Mouse (Mus musculus): ENCODE results near the gene Slc38a3. TPM values are rescaled to one million over a fixed set of nuclear protein-coding genes. Genes with fewer than 3 reads are reported as not detected.

The Slc38a3 gene
- polyA plus RNA-seq, 1 experiment from 2014 or later, result 2.9 TPM

GRCm38 (mm10) chr9:107703337-107704122, 34.2 kb upstream of the Slc38a3 start:
- Histone ChIP-seq H3K27ac (ENCODE audit: poor library complexity, severe bottlenecking) (no peak overlapping the region), H3K4me3 (no peak overlapping the region), H3K27me3 (replicated peaks) (peaks cover 33% of the 10 kb centered on the region), H3K4me2 (no peak overlapping the region), H3K4me1 (replicated peaks) (peaks cover 86% of the 10 kb centered on the region), H3K36me3 (no peaks in the 10 kb centered on the region), H3K9me3 (replicated peaks) (no peaks in the 10 kb centered on the region), H3K9ac (no peak overlapping the region)
- ATAC-seq (ENCODE audit: insufficient number of reproducible peaks, low FRiP score), result no peak
- 57% methylated on average over 14 of the region's 14 CpGs for WGBS

DNA sequence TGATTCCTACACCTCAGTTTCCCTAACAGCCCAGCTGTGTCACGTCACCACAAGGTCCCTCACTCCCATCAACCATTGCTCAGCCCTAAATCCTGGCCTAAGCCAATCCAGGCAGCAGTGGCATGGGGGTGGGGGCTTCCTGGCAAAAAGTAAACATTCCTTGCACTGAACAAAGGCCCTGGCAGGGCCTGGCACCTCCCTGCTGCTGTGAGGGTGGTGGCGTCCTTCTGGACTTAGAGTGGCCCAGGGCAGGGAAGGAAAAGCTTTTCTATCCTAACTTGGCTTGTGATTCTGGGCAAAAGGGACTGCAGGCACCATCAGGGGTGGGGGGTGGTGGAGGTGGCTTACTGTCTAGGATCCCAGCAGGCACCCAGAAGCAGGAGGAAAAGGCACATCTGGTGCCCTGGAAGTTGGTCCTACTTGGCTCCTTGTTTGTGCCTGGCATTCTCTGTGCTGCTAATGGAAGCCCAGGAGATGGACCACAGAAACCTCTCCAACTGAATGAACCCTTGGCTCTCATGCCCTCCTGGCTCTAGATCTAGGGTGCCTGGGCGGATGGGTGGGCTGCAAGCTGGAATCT, 33.4 kb upstream of the Slc38a3 start:
- peaks cover 86% of the 10 kb centered on the region for H3K4me1 ChIP-seq (replicated peaks)
- H3K36me3 ChIP-seq, result no peaks in the 10 kb centered on the region
- no peak overlapping the region for H3K9ac ChIP-seq
- WGBS, result 73% methylated on average over 3 of the region's 3 CpGs
- no peak overlapping the region for H3K4me2 ChIP-seq
- peaks cover 26% of the 10 kb centered on the region for H3K27me3 ChIP-seq (replicated peaks)
- ATAC-seq (ENCODE audit: insufficient number of reproducible peaks, low FRiP score), result no peak
- no peaks in the 10 kb centered on the region for H3K9me3 ChIP-seq (replicated peaks)
- no peak overlapping the region for H3K4me3 ChIP-seq
- H3K27ac ChIP-seq (ENCODE audit: poor library complexity, severe bottlenecking), result peak overlapping the region; percentile 1; the same call in 1 of the 2 replicates

- peaks cover 15% of the 10 kb centered on the region for H3K27me3 ChIP-seq (replicated peaks)
- no peaks in the 10 kb centered on the region for H3K36me3 ChIP-seq
- peaks cover 85% of the 10 kb centered on the region for H3K4me1 ChIP-seq (replicated peaks)
- no peak overlapping the region for H3K27ac ChIP-seq (ENCODE audit: poor library complexity, severe bottlenecking)
- no peak overlapping the region for H3K9ac ChIP-seq
- no peak overlapping the region for H3K4me3 ChIP-seq
- H3K4me2 ChIP-seq, result no peak overlapping the region
- H3K9me3 ChIP-seq (replicated peaks), result no peaks in the 10 kb centered on the region
- no peak for ATAC-seq (ENCODE audit: insufficient number of reproducible peaks, low FRiP score)
- 71% methylated on average over 12 of the region's 12 CpGs for WGBS
These were observed 32.3 kb upstream of the Slc38a3 start for GRCm38 (mm10) chr9:107701594-107701993.

DNA sequence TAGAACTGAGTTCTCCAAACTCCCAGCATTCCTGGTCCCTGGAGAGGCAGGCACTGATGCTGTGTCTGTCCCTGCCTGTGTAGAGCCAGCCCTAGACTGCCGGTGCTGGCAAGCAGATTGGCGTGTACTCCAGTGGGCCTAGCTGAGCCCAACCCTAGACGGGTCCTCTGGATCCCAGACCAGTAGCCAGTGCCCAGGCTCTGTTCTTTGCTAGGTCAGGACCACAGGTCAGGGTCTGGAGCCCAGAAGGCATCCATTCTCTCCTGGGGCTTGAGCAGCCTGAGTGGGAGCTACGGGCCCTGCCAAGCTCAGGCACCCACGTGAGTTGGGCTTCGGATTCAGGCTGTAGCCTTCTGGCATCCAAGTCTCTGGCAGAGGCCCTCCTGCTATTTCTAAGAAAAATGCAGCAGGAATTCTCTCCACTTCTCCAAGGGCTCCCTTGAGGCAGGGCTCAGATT, 30.8 kb upstream of the Slc38a3 start:
- H3K9ac ChIP-seq, result no peak overlapping the region
- no peaks in the 10 kb centered on the region for H3K36me3 ChIP-seq
- peaks cover under 1% of the 10 kb centered on the region for H3K27me3 ChIP-seq (replicated peaks)
- ATAC-seq (ENCODE audit: insufficient number of reproducible peaks, low FRiP score), result no peak
- peaks cover 89% of the 10 kb centered on the region for H3K4me1 ChIP-seq (replicated peaks)
- no peak overlapping the region for H3K4me3 ChIP-seq
- WGBS, result 35% methylated on average over 6 of the region's 6 CpGs
- H3K9me3 ChIP-seq (replicated peaks), result no peaks in the 10 kb centered on the region
- no peak overlapping the region for H3K4me2 ChIP-seq
- H3K27ac ChIP-seq (ENCODE audit: poor library complexity, severe bottlenecking), result peak overlapping the region; percentile 57

GRCm38 (mm10) chr9:107699376-107699980, 30.1 kb upstream of the Slc38a3 start:
- H3K27me3 ChIP-seq (replicated peaks), result no peaks in the 10 kb centered on the region
- H3K4me2 ChIP-seq, result peak overlapping the region; percentile 10; the same call in 1 of the 2 replicates
- no peaks in the 10 kb centered on the region for H3K36me3 ChIP-seq
- H3K9ac ChIP-seq, result no peak overlapping the region
- H3K4me3 ChIP-seq, result no peak overlapping the region
- H3K4me1 ChIP-seq (replicated peaks), result peaks cover 90% of the 10 kb centered on the region
- H3K9me3 ChIP-seq (replicated peaks), result no peaks in the 10 kb centered on the region
- no peak for ATAC-seq (ENCODE audit: insufficient number of reproducible peaks, low FRiP score)
- H3K27ac ChIP-seq (ENCODE audit: poor library complexity, severe bottlenecking), result peak overlapping the region; percentile 57
- WGBS, result 15% methylated on average over 9 of the region's 9 CpGs

DNA sequence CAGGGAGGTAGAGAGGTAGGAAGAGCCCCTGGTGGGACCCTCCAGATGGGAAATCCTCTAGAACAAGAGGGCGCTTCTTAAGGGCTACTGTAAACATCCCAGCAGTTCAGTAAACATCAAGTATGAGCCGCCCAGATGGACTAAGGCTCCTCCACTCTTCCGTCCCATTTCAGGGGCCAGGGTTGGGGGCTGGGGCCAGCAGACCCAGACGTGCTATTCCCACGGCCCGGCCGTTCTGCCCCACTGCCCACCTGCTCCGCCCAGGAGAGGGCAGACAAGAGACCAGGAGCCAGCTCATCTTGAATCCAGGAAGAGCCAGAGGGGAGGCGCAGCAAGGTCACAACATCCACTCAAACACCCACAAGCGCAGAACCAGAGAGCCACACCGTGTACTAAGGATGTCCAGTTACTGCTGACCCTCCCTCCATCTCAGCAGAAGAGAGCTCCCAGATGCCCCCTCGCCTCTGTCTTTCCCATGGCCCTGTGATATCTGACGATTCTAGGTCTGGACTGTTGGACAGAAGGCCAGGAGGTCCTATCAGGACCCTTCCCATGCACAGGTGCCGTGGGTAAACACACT, 29.4 kb upstream of the Slc38a3 start:
- H3K27me3 ChIP-seq (replicated peaks), result no peaks in the 10 kb centered on the region
- H3K36me3 ChIP-seq, result no peaks in the 10 kb centered on the region
- no peaks in the 10 kb centered on the region for H3K9me3 ChIP-seq (replicated peaks)
- 22% methylated on average over 14 of the region's 14 CpGs for WGBS
- H3K4me3 ChIP-seq, result no peak overlapping the region
- no peak overlapping the region for H3K9ac ChIP-seq
- H3K27ac ChIP-seq (ENCODE audit: poor library complexity, severe bottlenecking), result no peak overlapping the region
- ATAC-seq (ENCODE audit: insufficient number of reproducible peaks, low FRiP score), result no peak
- H3K4me1 ChIP-seq (replicated peaks), result peaks cover 86% of the 10 kb centered on the region
- H3K4me2 ChIP-seq, result peak overlapping the region; percentile 13; the same call in 1 of the 2 replicates

DNA sequence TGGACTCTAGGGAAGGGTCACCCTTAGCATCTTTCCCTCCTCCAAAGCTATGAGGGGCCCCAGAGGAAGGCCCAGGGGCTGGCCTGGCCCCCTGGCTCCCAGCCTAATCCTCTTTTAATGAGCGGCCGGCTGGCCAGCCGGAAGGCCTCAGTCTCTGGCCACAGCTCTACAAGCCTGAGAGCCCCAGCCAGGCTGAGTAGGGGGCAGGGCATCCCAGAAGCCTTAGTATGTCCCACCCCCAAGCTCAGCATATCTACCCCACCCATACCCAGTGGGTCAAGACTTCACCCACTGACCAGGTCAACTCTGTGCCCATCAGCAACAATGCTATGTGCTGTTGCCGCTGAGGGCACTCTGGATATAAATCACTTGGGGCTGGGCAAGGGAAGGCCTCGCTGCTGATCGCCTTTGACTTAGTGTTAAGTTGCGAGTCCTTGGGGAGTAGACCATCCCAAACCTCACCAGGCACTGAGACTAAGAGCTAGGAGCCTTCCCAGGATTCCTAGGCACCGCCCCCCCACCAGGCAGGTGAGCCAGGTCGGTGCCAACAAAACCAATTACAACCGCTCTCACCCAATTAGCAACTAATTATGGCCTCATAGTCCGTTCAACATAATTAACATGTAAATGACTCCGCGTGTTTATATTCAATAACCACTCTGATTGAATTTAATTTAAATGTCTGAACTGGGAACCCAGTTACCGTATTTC, 28.6 kb upstream of the Slc38a3 start:
- no peak overlapping the region for H3K4me3 ChIP-seq
- no peaks in the 10 kb centered on the region for H3K27me3 ChIP-seq (replicated peaks)
- H3K9me3 ChIP-seq (replicated peaks), result no peaks in the 10 kb centered on the region
- H3K4me2 ChIP-seq, result no peak overlapping the region
- H3K36me3 ChIP-seq, result no peaks in the 10 kb centered on the region
- H3K9ac ChIP-seq, result no peak overlapping the region
- ATAC-seq (ENCODE audit: insufficient number of reproducible peaks, low FRiP score), result no peak
- no peak overlapping the region for H3K27ac ChIP-seq (ENCODE audit: poor library complexity, severe bottlenecking)
- peaks cover 86% of the 10 kb centered on the region for H3K4me1 ChIP-seq (replicated peaks)
- WGBS, result 44% methylated on average over 14 of the region's 14 CpGs

DNA sequence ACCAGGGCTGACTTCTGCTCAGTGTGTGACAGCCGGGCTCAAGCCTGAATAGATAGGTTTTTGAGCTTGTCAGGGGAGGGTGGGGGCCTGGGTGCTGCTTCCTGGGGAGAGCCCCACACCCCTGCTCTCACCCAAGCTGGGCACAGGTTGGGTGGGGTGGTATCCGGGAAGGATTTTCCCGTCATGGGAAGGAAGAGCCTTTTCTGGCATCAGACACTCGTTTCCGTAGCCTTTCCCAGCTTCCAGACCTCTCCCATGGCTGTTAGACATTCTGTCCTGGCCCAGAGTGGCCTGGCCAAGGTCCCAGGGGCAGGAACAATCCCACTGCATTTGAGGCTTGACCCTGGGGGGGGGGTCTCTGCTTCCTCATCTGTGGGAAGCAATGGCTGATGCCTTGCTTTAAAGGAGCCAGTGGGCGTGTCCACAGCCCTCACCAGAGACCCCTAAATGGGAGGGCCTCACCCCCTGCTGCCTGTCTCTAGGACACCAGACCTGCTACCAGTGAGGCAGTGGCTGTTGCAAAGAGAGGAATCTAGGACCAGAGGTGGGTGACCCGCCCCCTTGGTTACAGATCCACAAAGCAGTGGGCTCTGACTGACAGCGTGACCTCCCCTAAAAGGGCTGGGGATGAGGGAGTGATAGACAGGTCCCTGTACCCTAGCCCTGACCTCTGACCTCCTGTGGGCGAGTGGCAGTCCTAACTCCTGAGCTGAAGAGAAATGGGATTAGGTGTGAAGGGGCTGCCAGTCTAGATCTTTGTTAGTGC, 27.7 kb upstream of the Slc38a3 start:
- H3K4me1 ChIP-seq (replicated peaks), result peaks cover 83% of the 10 kb centered on the region
- H3K27ac ChIP-seq (ENCODE audit: poor library complexity, severe bottlenecking), result no peak overlapping the region
- ATAC-seq (ENCODE audit: insufficient number of reproducible peaks, low FRiP score), result no peak; the same call in 1 of the 2 replicates
- H3K9ac ChIP-seq, result no peak overlapping the region
- H3K4me2 ChIP-seq, result no peak overlapping the region
- H3K36me3 ChIP-seq, result no peaks in the 10 kb centered on the region
- H3K4me3 ChIP-seq, result no peak overlapping the region
- no peaks in the 10 kb centered on the region for H3K27me3 ChIP-seq (replicated peaks)
- 50% methylated on average over 9 of the region's 9 CpGs for WGBS
- no peaks in the 10 kb centered on the region for H3K9me3 ChIP-seq (replicated peaks)

DNA sequence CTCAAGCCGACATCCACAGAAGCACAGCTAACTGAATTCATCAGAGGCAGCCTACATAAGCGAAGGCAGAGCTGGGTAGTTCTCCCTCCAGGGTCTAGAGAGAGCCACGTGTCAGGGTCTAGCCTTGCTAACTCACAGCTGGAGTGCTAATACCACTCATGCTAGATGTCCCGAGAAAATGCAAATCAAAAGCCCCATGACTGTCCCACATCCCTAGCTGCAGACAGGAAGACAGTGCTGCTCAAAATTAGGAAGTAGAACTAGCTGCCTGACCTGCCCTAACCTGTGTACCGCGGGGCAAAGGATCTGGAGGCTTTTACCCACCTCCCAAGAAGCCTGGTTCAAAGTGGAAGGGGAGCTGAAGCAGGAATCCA, 26.8 kb upstream of the Slc38a3 start:
- H3K9ac ChIP-seq, result no peak overlapping the region
- H3K4me2 ChIP-seq, result no peak overlapping the region
- H3K4me3 ChIP-seq, result no peak overlapping the region
- ATAC-seq (ENCODE audit: insufficient number of reproducible peaks, low FRiP score), result no peak
- H3K4me1 ChIP-seq (replicated peaks), result peaks cover 79% of the 10 kb centered on the region
- peaks cover 4% of the 10 kb centered on the region; the same call in 1 of the 2 replicates for H3K36me3 ChIP-seq
- no peaks in the 10 kb centered on the region for H3K9me3 ChIP-seq (replicated peaks)
- no peaks in the 10 kb centered on the region for H3K27me3 ChIP-seq (replicated peaks)
- no peak overlapping the region for H3K27ac ChIP-seq (ENCODE audit: poor library complexity, severe bottlenecking)
- WGBS, result 40% methylated on average over 6 of the region's 6 CpGs

DNA sequence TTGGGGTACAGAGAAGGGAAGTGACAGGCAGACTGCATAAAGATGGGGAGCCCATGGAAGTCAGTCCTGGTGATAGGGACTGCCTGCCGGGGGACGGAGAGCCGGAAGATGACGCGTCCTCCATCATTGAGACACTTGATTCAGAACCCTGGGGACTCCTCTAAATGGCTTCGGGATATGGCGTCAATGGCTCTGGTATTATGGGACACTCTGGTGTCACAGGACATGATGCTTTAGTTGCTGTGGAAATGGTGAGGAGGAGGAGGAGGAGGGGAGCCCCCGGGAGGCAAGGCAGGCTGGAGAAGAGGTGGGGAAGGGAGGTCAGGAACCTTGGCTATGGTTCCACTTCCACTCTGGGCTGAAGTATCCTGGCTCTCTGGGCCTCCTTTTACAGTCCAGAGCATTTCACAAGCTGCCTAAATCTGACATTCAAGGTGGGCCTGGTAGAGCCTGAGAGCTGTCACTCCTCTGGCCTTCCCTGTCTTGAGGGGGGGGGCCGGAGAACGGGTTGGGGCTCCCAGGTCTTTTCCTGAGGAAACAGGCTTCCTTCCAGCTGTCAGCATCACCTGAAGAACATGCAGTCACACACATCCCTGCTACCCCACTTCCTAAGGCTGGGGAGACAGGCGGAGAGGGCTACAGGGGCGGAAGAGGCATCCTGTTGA, 26.2 kb upstream of the Slc38a3 start:
- Histone ChIP-seq H3K4me3 (no peak overlapping the region), H3K27ac (ENCODE audit: poor library complexity, severe bottlenecking) (no peak overlapping the region), H3K9me3 (replicated peaks) (no peaks in the 10 kb centered on the region), H3K4me2 (no peak overlapping the region), H3K36me3 (peaks cover 4% of the 10 kb centered on the region; the same call in 1 of the 2 replicates), H3K27me3 (replicated peaks) (no peaks in the 10 kb centered on the region), H3K4me1 (replicated peaks) (peaks cover 75% of the 10 kb centered on the region), H3K9ac (no peak overlapping the region)
- ATAC-seq (ENCODE audit: insufficient number of reproducible peaks, low FRiP score), result no peak
- 76% methylated on average over 12 of the region's 12 CpGs for WGBS

Data from heart, embryonic 12.5 days (tissue).